Mouse (Mus musculus): Measurements from ENCODE around the gene Synj1.

Gene Synj1

GRCm38 (mm10) chr16:90941246-90941645, 69.9 kb downstream of the Synj1 start:
- no peak for DNase-seq

GRCm38 (mm10) chr16:90934687-90935328, 76.3 kb downstream of the Synj1 start, which contains the start of gene Cfap298:
Gene Cfap298 (minus strand): TSS chr16:90935114.
- DNase-seq, result peak; percentile 96

GRCm38 (mm10) chr16:90934193-90934686, 76.9 kb downstream of the Synj1 start:
- DNase-seq, result peak; percentile 80 to 81

- DNase-seq, result no peak
These were observed 77.5 kb downstream of the Synj1 start for GRCm38 (mm10) chr16:90933534-90934176.

GRCm38 (mm10) chr16:90927446-90927845, 83.7 kb downstream of the Synj1 start:
- DNase-seq, result no peak

- DNase-seq, result peak; percentile 89
These were observed 85.6 kb downstream of the Synj1 start for GRCm38 (mm10) chr16:90925461-90925860.

GRCm38 (mm10) chr16:90924606-90925370, 86.3 kb downstream of the Synj1 start:
- DNase-seq, result no peak

GRCm38 (mm10) chr16:90921471-90922159, 89.5 kb downstream of the Synj1 start:
- peak; percentile 91 to 95 for DNase-seq

- DNase-seq, result no peak
These were observed 94.0 kb downstream of the Synj1 start for GRCm38 (mm10) chr16:90917156-90917555.

GRCm38 (mm10) chr16:90916040-90916481, 95.0 kb downstream of the Synj1 start:
- no peak for DNase-seq

- DNase-seq, result no peak
These were observed 99.3 kb downstream of the Synj1 start for GRCm38 (mm10) chr16:90911766-90912165.

- DNase-seq, result no peak
These were observed 100.1 kb downstream of the Synj1 start for GRCm38 (mm10) chr16:90910855-90911533.

- no peak for DNase-seq
These were observed 103.9 kb downstream of the Synj1 start for GRCm38 (mm10) chr16:90907250-90907649.

- no peak for DNase-seq
These were observed 107.8 kb downstream of the Synj1 start for GRCm38 (mm10) chr16:90903300-90903699.

- no peak for DNase-seq
These were observed 109.7 kb downstream of the Synj1 start for GRCm38 (mm10) chr16:90901364-90901763.

- DNase-seq, result no peak
These were observed 111.6 kb downstream of the Synj1 start for GRCm38 (mm10) chr16:90899498-90899897.

GRCm38 (mm10) chr16:90897651-90898050, 113.5 kb downstream of the Synj1 start:
- DNase-seq, result no peak

- DNase-seq, result no peak
These were observed 117.3 kb downstream of the Synj1 start for GRCm38 (mm10) chr16:90893792-90894191.

GRCm38 (mm10) chr16:90893019-90893418, 118.1 kb downstream of the Synj1 start:
- no peak for DNase-seq

GRCm38 (mm10) chr16:90892081-90892480, 119.0 kb downstream of the Synj1 start:
- DNase-seq, result no peak

- no peak for DNase-seq
These were observed 119.5 kb downstream of the Synj1 start for GRCm38 (mm10) chr16:90891601-90892000.

- DNase-seq, result no peak
These were observed 120.4 kb downstream of the Synj1 start for GRCm38 (mm10) chr16:90890683-90891082.
